Mouse (Mus musculus): ENCODE data around the gene Abcb9.

Gene Abcb9

DNA sequence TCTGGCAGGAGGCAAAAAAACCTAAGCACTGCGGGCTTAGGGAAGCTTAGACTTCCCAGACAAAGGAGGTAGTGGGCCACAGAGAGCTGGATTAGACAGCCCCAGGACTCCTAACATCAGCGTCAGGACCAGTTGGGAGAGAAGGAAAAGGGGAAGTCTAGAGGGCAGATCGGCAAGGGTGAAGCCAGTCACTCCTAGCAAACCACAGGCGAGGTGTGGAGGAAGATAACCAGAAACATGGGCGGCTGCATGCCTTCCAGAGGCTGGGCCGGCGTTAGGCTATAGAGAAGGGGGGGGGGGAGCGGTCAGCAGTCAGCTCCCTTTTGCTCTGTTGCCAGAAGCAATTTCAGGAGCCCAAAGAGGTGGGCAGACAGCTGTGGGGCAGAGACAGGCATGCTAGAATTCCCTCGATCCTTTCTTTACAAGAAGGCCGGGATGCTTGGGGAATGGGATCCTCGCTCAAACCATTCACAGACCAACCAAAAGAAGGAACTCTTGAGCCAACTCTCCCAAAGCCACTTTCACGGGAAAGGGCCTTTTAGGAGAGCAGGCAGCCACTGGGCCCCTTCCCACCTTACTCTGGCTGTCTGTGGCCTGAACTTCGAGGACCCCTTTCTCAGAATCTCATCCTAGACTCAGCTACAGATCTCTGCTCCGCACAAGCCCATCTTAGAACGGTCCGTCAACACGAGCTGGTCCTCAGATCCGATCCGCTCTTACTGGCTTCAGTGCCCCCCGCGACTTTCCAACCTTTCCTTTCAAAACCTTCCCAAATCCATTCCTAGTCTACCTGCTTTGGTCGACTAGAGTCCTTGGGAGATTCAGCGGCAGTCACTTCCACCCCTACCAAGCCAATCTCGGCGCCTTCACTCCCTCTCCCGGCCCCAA, 64.3 kb downstream of the Abcb9 start:
- no peak for TF ChIP-seq GATA4 (IDR thresholded peaks at IDR 0.05; ENCODE audit: insufficient replicate concordance, low read length)

DNA sequence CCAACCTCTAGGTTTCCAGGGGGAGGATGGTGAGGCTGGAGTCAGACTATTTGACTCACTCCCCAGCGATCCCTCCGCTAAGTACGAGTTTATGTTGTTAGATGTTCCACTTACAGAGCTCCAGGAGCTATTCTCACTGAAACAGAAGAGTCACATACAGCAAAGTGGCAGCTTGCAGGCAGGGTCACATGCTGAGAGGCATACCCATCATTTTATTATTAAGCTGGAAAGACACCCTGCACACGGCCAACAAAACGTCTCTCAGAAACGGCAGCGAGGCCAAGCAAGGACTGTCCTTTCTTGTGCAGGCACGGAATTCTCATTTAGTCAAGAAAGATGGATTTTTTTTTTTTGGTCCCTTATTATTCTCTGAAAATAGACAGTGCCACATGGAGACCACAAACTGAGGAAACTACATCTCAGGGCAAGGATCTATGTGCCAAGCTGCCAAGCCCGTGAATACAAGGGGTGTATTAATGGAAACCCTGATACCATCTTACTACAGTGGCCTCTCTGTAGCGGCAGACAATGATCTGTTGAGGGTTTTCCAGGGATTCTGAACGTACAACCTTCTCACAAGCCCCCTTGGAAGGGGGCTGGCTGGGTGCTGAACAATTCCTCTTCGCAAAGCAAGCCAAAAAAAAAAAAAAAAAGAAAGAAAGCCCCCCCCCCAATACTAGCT, 65.1 kb downstream of the Abcb9 start:
- TF ChIP-seq GATA4 (IDR thresholded peaks at IDR 0.05; ENCODE audit: insufficient replicate concordance, low read length): no peak

DNA sequence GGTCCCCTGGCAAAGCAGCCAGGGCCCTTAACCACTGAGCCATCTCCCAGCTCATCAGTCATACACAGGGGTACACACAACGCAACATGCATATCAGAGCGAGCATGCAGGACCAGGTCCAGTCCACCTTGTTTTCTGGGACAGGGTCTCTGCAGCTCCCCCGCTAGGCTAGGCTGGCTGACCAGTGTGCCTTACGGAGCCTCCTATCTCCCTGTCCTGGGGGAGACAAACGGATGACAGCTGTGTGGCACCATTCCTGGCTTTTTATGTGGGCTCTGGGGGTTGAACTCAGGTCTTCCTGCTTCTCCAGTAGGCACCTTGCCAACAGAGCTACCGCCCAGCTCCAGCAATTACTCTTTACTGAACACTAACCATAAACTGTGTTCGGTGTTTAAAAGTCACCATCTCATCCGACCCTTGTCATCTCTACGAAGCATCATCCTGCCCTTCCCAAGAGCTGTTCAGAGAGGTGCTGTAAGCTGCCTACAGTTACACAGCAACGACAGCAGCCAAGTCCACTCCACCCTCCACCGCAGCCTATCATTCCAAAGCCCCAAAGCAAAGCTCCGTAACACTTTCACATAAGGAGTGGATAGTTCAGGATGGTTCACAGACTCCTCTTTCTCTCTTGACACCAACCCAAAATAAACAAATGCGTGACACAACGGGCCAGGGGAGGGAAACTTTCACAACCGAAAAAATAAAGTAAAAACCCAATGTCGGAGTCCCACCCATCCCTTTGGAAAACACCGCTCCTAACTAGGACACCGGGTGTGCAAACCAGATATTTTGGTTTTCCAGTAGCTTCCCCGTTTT, 66.2 kb downstream of the Abcb9 start:
- no peak for TF ChIP-seq GATA4 (IDR thresholded peaks at IDR 0.05; ENCODE audit: insufficient replicate concordance, low read length)

GRCm38 (mm10) chr5:124028680-124029079, 66.9 kb downstream of the Abcb9 start:
- TF ChIP-seq GATA4 (IDR thresholded peaks at IDR 0.05; ENCODE audit: insufficient replicate concordance, low read length): no peak

- TF ChIP-seq GATA4 (IDR thresholded peaks at IDR 0.05; ENCODE audit: insufficient replicate concordance, low read length): no peak
Measured at GRCm38 (mm10) chr5:124027702-124028470, 67.7 kb downstream of the Abcb9 start.

DNA sequence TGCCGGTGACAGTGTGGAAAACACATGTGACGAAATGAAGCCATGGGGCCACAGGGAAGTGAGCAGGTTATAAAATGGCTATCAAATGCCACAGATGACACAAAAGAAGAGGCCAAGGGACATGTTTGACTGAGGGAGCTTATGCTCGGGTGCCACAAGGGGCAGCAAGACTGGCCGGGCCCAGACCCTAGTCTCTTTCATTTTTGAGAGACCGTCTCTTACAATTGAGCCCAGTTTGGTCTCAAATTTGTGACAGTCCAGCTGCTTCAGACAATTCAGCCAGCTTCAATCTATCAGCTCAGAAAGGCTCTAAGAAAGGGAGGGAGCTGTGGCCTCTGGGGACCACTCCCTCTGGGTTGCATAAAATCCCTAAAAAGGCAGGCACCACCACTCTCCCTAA, 69.0 kb downstream of the Abcb9 start:
- TF ChIP-seq GATA4 (IDR thresholded peaks at IDR 0.05; ENCODE audit: insufficient replicate concordance, low read length): no peak

DNA sequence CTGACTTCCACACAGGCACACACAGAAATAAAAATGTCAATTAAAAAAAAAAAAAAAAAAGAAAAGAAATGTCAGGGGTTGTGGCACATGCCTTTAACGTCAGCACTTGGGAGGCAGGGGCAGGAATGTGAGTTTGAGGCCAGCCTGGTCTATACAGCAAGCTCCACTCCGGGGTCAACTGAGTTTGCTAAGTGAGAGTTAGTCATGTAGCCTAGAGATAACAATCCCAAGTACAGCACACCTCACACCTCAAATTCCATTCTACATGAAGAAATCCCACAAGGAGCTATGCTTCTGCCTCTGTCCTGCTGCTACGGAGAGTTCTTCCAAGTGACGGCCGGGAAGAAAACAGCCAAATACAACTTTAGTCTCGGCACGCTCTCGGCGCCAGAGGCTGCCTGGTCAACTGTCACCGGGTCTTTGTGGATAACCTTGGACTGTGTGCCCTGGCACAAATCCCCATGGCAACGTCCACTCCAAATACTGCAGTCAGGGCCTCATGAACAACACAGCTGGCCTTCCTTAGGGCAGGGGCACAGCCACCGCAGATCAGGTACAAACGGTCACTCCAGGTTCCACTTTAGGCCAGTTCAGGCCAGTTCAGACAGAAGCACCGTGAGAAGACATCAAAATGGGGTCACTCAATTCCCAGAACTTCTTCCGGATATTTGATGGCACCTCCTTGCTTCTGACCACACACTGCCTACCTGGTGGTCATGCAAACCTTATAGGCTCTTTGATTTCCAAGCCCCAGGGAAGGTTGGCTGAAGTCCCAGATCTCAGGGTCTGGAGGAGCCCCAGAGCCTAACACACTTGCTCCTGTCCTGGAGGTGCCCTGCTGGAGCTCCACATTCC, 69.8 kb downstream of the Abcb9 start:
- TF ChIP-seq GATA4 (IDR thresholded peaks at IDR 0.05; ENCODE audit: insufficient replicate concordance, low read length): no peak

- TF ChIP-seq GATA4 (IDR thresholded peaks at IDR 0.05; ENCODE audit: insufficient replicate concordance, low read length): no peak
Measured at GRCm38 (mm10) chr5:124025146-124025545, 70.5 kb downstream of the Abcb9 start.

DNA sequence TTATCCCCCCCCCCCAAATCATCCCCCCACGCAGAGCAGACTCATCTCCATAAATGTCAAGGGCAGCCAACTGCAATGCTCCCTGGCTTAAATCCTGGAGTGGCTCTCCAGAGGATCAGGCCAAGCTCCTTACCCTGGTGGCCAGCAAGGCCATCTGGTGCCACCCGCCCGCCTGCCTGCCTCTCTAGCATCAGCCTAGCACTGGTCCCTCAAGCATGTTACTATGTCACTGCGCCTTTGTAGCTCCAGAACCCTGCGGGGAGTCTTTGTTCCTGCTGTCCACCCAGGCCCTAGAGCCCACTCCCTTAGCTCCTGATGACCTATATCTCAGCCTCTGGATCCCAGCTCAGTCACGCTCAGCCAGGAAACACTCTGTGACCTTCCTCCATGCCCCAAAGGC, 70.9 kb downstream of the Abcb9 start:
- TF ChIP-seq GATA4 (IDR thresholded peaks at IDR 0.05; ENCODE audit: insufficient replicate concordance, low read length): peak; percentile 9; the same call in 1 of the 2 replicates

GRCm38 (mm10) chr5:124022365-124022764, 73.2 kb downstream of the Abcb9 start:
- TF ChIP-seq GATA4 (IDR thresholded peaks at IDR 0.05; ENCODE audit: insufficient replicate concordance, low read length): peak; percentile 22; the same call in 1 of the 2 replicates

- no peak for TF ChIP-seq GATA4 (IDR thresholded peaks at IDR 0.05; ENCODE audit: insufficient replicate concordance, low read length)
Measured at GRCm38 (mm10) chr5:124021701-124022100, 73.9 kb downstream of the Abcb9 start.

DNA sequence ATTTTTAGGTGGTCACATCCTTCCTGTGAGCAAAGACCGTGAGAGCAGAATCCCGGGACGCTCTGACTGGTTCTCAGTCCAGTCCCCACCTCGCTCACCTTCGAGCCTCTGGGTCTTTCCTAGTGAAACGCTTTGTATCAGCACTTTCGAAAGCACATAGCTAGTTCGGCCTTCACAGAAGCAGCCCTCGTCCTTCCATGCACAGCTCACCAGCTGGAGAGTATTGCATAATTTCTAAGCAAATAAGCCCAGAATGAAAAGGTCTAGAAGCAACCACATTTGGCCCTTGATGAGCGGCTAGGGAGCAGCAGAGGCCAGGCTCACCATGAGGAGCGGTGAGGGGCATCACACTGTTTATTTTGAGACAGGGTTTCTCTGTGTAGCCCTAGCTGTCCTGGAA, 74.5 kb downstream of the Abcb9 start:
- no peak for TF ChIP-seq GATA4 (IDR thresholded peaks at IDR 0.05; ENCODE audit: insufficient replicate concordance, low read length)

GRCm38 (mm10) chr5:124019348-124020216, 76.0 kb downstream of the Abcb9 start:
- TF ChIP-seq GATA4 (IDR thresholded peaks at IDR 0.05; ENCODE audit: insufficient replicate concordance, low read length): peak; percentile 84; the same call in 1 of the 2 replicates
